Mouse (Mus musculus) hindbrain, postnatal 0 days (tissue): ENCODE results near the gene Hmx3. TPM values are rescaled to one million over a fixed set of nuclear protein-coding genes. Genes with fewer than 3 reads are reported as not detected.
A peak's percentile ranks its signal among the peaks of the same experiment; 100 is the strongest.

Experiments used
- ATAC-seq: fragments of 200-750 bp; cut with Nextera tagmentation; 2 replicates; pipeline ENCODE4 v1.8.0; 2017; ENCODE audit warnings: mild to moderate bottlenecking, moderate TSS enrichment, moderate library complexity
- DNase-seq: peaks from one replicate; pipeline ENCODE4 v3.0.0-alpha.2; 2015; ENCODE audit warnings: low spot score
- H3K27ac ChIP-seq: fragments of 300-500 bp; sonication (generic); 2 replicates; pipeline ENCODE4 v1.5.1; 2014; ENCODE audit warnings: mild to moderate bottlenecking
- H3K27me3 ChIP-seq: fragments of 300-500 bp; sonication (generic); 2 replicates; pipeline ENCODE4 v1.6.1; 2014; ENCODE audit warnings: low read length, mixed read lengths; ENCODE audit not compliant: insufficient read depth
- H3K36me3 ChIP-seq: fragments of 300-500 bp; sonication (generic); 2 replicates; pipeline ENCODE4 v1.6.1; 2014; ENCODE audit warnings: low read length, mixed read lengths; ENCODE audit not compliant: insufficient read depth
- H3K4me1 ChIP-seq: fragments of 300-500 bp; sonication (generic); 2 replicates; pipeline ENCODE4 v1.6.1; 2014; ENCODE audit warnings: antibody characterized with exemption, low read length, mixed read lengths; ENCODE audit not compliant: insufficient read depth
- H3K4me2 ChIP-seq: fragments of 300-500 bp; sonication (generic); 2 replicates; pipeline ENCODE4 v1.6.1; 2014; ENCODE audit warnings: low read depth, mild to moderate bottlenecking, low read length, moderate library complexity, mixed read lengths
- H3K4me3 ChIP-seq: fragments of 300-500 bp; sonication (generic); 2 replicates; pipeline ENCODE4 v1.5.1; 2014; ENCODE audit warnings: low read length
- H3K9ac ChIP-seq: fragments of 300-500 bp; sonication (generic); replicated peaks from 2 replicates; pipeline ENCODE4 v1.6.1; 2014; ENCODE audit warnings: mild to moderate bottlenecking, low read length, moderate library complexity, mixed read lengths
- H3K9me3 ChIP-seq: fragments of 300-500 bp; sonication (generic); 2 replicates; pipeline ENCODE4 v1.6.1; 2016; ENCODE audit warnings: low read length, mixed read lengths
- CTCF ChIP-seq: IDR thresholded peaks from 2 replicates; pipeline ENCODE4 v1.5.1; 2016; ENCODE audit warnings: antibody characterized with exemption, control low read depth, low read depth
- WGBS: fragments of 180-500 bp; shearing (Covaris S2); extraction: QIAGEN DNeasy Blood & Tissue Kit; methylation state at CpG from one replicate; pipeline ENCODE4 v1.1.7; 2014; 5-methylcytosine and 5-hydroxymethylcytosine counted together
- polyA plus RNA-seq: library from polyadenylated mRNA; unstranded; fragments of >200 nt; fragmentation: Nextera tagmentation; extraction: Ambion mirVana; gene quantifications from 2 replicates; pipeline ENCODE4 v1.2.1, GENCODE M21; 2015
- total RNA-seq: library from RNA; depleted of rRNA; stranded (reverse); fragments of >200 nt; gene quantifications from 2 replicates; pipeline ENCODE4 v1.2.3, GENCODE M21; 2014

Hmx3 gene
- total and polyA plus RNA-seq, 2 experiments from 2014 or later: 1.5 to 3.2 TPM

- TF ChIP-seq CTCF: no peak
- no peaks in the 10 kb centered on the region for H3K36me3 ChIP-seq
- no peak overlapping the region for H3K27ac ChIP-seq
- no peaks in the 10 kb centered on the region for H3K4me1 ChIP-seq
- no peaks in the 10 kb centered on the region for H3K9me3 ChIP-seq
- H3K4me3 ChIP-seq: peak overlapping the region; percentile 26
- H3K27me3 ChIP-seq: peaks cover 83% of the 10 kb centered on the region
- H3K9ac ChIP-seq: no peak overlapping the region
- DNase-seq: no peak
- ATAC-seq: no peak
- 0 out of 2 replicates have a peak overlapping the region, but pooled peaks have one; percentile 21 for H3K4me2 ChIP-seq
- WGBS: under 1% methylated on average over 74 of the region's 75 CpGs
Observed at GRCm38 (mm10) chr7:131543623-131544481, 1.2 kb downstream of the Hmx3 start.

GRCm38 (mm10) chr7:131544871-131545270 is 2.2 kb downstream of the Hmx3 start:
- peaks cover 84% of the 10 kb centered on the region for H3K27me3 ChIP-seq
- 2% methylated on average over 5 of the region's 5 CpGs for WGBS
- ATAC-seq: no peak
- no peaks in the 10 kb centered on the region for H3K4me1 ChIP-seq
- no peak overlapping the region for H3K4me2 ChIP-seq
- no peaks in the 10 kb centered on the region for H3K36me3 ChIP-seq
- H3K9ac ChIP-seq: no peak overlapping the region
- no peak overlapping the region for H3K27ac ChIP-seq
- no peak for DNase-seq
- no peak overlapping the region for H3K4me3 ChIP-seq
- TF ChIP-seq CTCF: no peak
- H3K9me3 ChIP-seq: no peaks in the 10 kb centered on the region

- Histone ChIP-seq H3K9ac (no peak overlapping the region), H3K36me3 (no peaks in the 10 kb centered on the region), H3K4me2 (no peak overlapping the region), H3K4me3 (no peak overlapping the region), H3K27ac (no peak overlapping the region), H3K27me3 (peaks cover 85% of the 10 kb centered on the region), H3K9me3 (no peaks in the 10 kb centered on the region), H3K4me1 (no peaks in the 10 kb centered on the region)
- no peak for DNase-seq
- no peak for ATAC-seq
- WGBS: 2% methylated on average over 13 of the region's 13 CpGs
- TF ChIP-seq CTCF: no peak
Observed at GRCm38 (mm10) chr7:131545701-131546385, 3.2 kb downstream of the Hmx3 start.

GRCm38 (mm10) chr7:131546423-131546822 is 3.8 kb downstream of the Hmx3 start:
- Histone ChIP-seq H3K9ac (no peak overlapping the region), H3K4me3 (no peak overlapping the region), H3K36me3 (no peaks in the 10 kb centered on the region), H3K4me1 (no peaks in the 10 kb centered on the region), H3K27ac (no peak overlapping the region), H3K27me3 (peaks cover 88% of the 10 kb centered on the region), H3K9me3 (no peaks in the 10 kb centered on the region), H3K4me2 (no peak overlapping the region)
- ATAC-seq (no peak), DNase-seq (no peak)
- no peak for TF ChIP-seq CTCF
- 3% methylated on average over 2 of the region's 2 CpGs for WGBS

- ATAC-seq: no peak
- no peak for DNase-seq
- Histone ChIP-seq H3K4me2 (no peak overlapping the region), H3K36me3 (no peaks in the 10 kb centered on the region), H3K9ac (no peak overlapping the region), H3K4me1 (no peaks in the 10 kb centered on the region), H3K27me3 (peaks cover 93% of the 10 kb centered on the region), H3K27ac (no peak overlapping the region), H3K4me3 (no peak overlapping the region), H3K9me3 (no peaks in the 10 kb centered on the region)
- 2% methylated on average over 5 of the region's 5 CpGs for WGBS
- no peak for TF ChIP-seq CTCF
Observed at GRCm38 (mm10) chr7:131547481-131547880, 4.8 kb downstream of the Hmx3 start.

GRCm38 (mm10) chr7:131548473-131548872 is 5.8 kb downstream of the Hmx3 start, which contains the start of gene Hmx2:
TSS of gene Hmx2 (plus strand) at chr7:131548773.
- ATAC-seq: no peak
- no peak for TF ChIP-seq CTCF
- WGBS: 6% methylated on average over 3 of the region's 3 CpGs

More at GRCm38 (mm10) chr7:131548473-131548872, 5.8 kb downstream of the Hmx3 start, which contains the start of gene Hmx2:
- H3K27ac ChIP-seq: no peak within 1 kb of the TSS
- no peak for DNase-seq
- H3K4me3 ChIP-seq: no peak within 1 kb of the TSS
- H3K36me3 ChIP-seq: no peaks in the 10 kb centered on the region
- H3K9ac ChIP-seq: no peak within 1 kb of the TSS
- H3K4me1 ChIP-seq: no peaks in the 10 kb centered on the region
- peaks cover 96% of the 10 kb centered on the region for H3K27me3 ChIP-seq
- H3K9me3 ChIP-seq: no peaks in the 10 kb centered on the region
- H3K4me2 ChIP-seq: no peak within 1 kb of the TSS
